Mouse (Mus musculus): ENCODE measurements around the gene Fam131c.

DNA sequence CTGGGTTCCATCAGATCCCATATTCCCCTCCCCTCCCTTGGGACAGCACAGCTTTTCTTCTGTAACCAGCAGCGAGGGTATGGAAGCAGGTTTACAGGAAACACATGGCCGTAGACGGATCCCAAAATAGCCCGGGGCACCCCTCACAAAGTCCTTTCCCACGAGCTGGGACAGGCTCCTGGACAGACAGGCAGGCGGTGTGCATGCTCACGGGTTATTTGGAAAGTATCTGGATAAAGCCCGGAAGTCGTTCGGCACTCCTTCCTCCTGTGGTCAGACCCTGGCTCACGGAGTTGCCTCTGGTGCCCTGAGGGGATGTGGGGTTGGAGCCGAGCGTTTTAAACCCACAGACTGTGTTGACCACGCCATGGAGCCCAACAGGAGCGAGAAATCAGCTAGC is 42.4 kb upstream of the Fam131c start:
- TF ChIP-seq EP300 (IDR thresholded peaks at IDR 0.05; ENCODE audit: insufficient read depth, low read depth, low read length) (no peak), CTCF (IDR thresholded peaks at IDR 0.05) (no peak), POLR2A (IDR thresholded peaks at IDR 0.05; ENCODE audit: insufficient read depth, low read depth, low read length) (no peak)
